Mouse (Mus musculus): ENCODE results near the gene Ngb.

The Ngb gene

DNA sequence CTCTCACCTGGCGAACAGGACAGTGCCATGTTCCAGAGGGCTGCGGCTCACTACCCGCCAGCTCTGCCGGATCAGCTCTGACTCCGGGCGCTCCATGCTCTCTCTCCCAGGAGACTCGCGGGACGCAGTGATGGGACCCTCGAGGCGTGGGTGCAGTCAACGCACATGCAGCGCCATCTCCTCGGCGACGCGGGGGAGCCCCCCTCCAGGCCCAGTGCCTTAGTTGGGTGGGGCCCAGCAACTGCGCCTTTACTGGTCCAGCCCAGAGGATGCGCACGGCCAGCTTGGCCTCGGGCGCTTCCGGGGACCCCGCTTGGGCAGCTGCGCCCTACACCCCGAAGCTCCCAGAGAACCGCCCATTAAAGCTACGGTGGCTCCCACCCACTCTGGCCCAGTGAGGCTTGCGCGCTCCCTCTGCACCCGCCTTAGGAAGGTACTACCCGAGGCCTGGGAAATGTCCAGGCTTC is at the start of gene Ngb:
Ngb (minus strand) TSS at position 375 of the 467 bp plus-strand sequence.
- DNase-seq (ENCODE audit: low spot score in 2 of 2) = no peak

DNA sequence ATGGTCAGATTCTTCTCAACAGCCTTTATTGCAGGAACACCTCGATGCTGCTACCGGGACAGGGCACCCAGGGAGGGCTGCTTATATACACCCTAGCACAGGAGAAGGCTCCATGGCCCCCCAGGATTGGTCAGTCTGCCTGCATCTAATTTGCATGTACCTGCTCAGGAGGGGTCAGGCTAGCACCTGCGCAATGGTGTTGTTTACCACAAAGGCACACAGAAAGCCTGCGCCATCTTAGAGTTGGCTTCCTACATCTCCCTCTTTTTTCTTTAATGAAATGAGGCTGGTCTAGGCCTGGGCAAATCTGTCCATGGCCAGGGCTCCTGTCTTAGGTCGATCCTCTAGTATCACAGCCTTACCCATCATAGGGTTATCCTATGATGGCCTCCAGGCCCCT is 47.1 kb upstream of the Ngb start:
- DNase-seq (ENCODE audit: low spot score in 2 of 2) = no peak

DNA sequence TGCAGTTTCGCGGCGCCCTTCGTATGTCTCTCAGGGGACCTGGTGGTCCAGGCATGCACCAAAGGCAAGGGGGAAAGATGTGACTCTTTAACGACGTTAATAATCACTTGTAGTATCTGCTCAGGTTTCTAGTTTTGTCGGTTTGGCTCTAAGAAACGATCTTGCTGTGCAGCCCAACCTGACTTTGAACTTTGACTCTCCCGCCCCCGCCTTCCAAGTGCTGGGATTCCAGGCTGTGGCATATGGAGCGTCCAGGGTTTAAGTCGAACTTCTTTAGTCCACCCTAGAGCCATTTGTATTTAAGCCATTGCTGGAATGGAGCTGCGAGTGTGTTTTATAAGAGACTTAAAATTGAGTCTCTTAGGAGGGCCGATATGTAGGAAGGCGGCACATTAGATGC is 45.8 kb upstream of the Ngb start:
- no peak for DNase-seq (ENCODE audit: low spot score in 2 of 2)

DNA sequence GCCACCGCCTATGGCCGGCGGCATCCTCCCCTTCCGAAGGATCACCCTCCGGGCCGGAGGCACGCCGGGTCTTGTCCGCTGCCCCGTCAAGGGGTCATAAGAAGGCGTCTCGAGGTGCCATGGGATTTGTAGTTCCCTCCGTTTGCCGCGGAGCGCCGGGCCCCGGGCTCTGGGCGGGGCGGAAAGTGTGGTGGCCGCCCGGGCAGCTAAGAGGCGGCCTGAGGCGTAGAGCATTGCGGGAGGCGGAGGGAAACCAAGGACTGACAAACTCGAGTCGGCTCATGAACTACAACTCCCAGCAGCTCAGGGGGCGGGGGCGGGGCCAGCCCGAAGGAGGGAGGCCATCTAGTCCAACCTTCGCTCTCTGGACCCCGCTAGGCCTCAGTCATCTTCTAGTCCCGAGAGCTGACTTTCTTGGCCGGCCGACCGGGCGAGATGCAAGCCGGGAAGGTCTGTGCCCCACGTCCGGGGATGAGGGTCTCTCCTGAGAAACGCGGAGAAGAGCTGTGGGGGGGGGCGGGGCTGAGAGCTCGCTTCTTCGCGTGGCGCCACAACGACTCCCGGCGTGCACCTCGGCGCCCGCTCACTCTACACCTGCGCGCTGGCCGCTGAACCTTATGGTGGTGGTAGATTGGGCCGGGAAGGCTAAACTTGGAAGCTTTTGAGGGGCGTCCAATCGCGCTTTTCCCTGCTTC is 45.2 kb upstream of the Ngb start, which contains the start of gene Pomt2:
Pomt2 (minus strand) TSS at position 574 of the 695 bp plus-strand sequence.
- DNase-seq (ENCODE audit: low spot score in 2 of 2) = peak; percentile 63 to 82

DNA sequence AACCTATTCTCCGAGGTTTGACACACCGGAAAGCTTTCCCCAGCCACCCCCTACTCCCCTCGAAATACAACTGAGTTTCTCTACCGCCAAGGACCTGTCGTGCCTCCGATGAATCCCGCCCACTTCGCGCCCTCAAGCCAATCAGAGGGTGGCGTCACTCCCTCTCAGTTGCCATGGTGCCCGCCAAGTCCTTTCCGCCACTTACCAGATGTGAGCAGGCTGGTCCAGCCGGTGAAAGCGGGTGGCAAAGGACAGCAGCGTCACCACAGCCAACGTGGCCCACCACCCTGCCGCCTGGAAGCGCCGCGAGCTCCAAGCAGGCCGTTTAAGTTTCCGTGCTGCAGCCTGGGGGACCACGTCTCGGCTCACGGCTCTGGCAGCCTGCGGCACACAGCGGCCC is 44.6 kb upstream of the Ngb start, which contains the start of gene Gstz1:
Gstz1 (plus strand) TSS at position 200 of the 400 bp plus-strand sequence.
- DNase-seq (ENCODE audit: low spot score in 2 of 2) = peak; percentile 78 to 86

DNA sequence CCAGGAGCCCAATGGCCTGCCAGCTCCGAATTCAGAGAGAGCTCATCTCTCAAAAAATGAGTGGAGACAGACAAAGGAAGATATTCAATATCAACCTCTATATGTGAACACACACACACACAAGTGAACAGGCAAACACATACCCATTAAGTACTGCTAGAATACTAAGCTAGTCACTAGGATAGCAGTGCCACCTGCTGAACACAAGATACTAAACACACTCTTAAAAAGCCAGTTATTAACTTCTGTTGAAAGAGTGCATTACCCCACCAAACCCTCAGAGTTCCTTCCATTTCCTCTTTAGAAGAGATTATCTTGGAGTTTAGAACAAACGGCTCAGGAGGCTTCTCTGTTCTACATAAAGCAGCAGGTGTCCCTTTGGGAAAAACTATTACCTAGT is 39.8 kb upstream of the Ngb start:
- DNase-seq (ENCODE audit: low spot score in 2 of 2) = no peak

DNA sequence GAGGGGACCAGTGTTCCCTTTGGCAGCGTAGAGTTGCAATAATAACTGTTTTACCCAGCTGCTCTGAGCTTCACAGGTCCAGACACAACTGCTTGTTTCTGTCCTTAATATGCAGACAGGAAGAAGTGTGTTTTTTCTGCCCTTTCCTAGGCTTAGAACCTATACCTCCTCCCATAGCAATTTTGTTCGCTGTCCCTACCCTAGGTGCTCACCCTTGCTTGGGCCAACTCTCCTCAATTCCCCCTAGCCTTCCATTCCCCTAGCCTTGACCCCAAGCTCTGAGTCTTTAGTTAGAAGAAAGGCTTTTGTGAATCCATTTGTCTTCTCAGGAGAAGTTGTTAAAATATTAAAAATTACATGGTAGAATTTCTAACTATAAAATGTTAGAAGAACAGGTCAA is 36.4 kb upstream of the Ngb start:
- DNase-seq (ENCODE audit: low spot score in 2 of 2) = no peak

DNA sequence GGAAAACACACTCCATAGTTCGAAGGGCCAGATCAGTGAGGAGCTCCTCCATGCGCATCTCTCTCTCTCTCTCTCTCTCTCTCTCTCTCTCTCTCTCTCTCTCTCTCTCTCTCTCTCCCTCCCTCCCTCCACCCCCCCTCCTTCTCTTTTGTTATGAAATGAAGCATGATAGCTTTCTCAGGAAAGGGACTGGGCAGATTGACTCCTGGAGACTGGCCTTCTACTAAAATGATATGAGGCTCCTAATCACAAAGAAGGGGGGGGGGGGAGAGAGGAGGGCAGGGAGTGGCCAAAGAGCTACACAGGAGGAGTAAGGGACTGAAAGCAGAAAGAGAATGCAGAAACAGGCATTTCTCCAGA is 36.0 kb upstream of the Ngb start:
- no peak for DNase-seq (ENCODE audit: low spot score in 2 of 2)

DNA sequence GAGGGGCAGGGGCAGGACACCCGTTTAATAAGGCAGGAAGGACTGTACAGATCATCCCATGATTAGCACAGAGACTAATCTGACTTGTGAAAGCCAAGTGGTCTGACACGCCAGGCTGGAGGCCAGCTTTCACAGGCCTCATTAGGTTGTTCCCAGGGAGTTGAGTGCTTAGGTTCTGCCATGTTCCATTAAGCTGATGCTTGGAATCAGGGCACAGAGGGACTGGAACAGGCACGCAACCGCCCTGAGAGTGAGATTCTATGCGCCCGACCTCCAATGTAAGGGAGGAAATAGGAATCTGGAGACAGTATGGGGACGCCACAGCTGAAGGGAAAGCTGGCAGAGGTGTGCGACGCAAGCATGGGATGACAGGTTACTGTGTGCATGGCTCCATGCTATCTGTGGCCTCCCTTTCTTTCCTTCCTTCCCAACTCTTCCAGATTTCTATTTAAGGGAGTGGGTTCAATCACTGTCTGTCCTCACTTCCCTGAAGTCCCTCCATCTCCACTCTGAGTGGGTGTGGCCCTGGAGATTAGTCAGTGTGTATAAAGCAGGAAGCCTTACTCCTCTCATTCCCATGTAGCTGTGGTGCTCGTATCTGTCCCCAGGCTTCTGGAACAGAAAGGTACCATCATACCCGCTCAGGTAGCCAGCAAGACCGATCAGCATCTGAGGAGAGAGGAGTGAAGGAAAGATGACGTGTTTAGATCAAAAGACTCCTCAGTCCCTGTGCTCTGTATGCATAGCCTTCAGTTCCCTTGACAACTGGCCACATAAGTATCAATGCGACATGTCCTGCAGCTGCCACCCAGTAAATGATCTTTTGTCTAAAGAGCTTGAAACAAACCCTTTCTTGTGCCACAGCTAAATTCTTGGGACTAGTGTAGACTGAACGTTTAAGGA is 35.4 kb upstream of the Ngb start:
- no peak for DNase-seq (ENCODE audit: low spot score in 2 of 2)

DNA sequence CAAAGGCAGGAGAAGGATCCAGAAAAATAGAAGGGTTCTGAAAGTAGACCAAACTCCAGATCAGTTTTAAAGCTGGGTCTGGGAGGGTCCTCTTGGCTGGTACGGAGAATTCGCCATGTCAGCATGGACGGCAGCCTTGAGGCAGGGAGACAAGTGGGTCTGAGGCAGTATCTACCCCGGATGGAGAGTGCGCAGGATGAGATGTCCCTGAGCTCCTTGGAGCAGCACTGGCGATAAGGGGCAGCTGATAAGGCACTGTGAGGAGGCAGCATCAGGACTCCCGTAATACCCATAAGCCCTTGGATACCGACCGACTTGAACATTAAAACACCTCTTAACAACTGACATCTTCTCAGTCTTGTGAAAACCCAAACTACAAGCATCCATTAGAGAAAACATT is 30.4 kb upstream of the Ngb start:
- no peak for DNase-seq (ENCODE audit: low spot score in 2 of 2)

DNA sequence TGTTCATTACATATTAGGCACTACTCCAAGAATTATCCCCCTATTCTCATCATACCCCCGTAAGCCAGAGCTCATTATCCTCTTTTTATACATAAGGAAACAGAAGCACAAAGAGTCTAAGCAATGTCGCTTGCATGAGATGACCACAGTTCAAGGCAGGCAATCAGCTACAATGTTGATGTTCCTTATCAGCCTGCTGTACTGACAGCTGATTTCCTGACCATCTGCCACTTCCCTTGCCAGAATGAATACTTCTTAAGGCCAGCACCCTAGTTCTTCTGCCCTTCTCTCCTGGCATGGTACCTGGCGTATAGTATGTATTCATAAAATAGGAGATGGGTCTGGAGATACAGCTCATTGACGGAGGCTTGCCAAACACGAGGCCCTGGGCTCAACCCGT is 29.9 kb upstream of the Ngb start:
- DNase-seq (ENCODE audit: low spot score in 2 of 2) = no peak

DNA sequence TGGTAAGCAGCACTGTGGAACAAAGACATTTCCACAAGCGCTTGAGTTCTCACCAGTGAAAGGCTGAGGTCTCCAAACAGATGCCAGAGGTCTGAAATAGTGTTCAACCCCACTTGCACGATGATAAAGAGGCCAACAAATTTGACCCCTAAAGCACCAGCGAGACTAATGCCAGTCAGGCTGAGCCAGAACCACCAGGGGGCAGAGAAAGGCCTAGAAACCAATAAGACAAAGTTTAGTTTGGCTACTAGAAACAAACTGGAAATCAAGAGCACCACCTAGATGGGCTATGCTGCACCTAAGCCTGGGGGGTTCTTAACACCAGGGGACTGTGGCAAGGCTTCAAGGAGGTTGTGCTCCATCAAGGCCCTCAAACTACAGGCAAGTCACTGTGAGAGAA is 29.3 kb upstream of the Ngb start:
- peak in 1 of 2 experiments; percentile 28 for DNase-seq (ENCODE audit: low spot score in 2 of 2)

DNA sequence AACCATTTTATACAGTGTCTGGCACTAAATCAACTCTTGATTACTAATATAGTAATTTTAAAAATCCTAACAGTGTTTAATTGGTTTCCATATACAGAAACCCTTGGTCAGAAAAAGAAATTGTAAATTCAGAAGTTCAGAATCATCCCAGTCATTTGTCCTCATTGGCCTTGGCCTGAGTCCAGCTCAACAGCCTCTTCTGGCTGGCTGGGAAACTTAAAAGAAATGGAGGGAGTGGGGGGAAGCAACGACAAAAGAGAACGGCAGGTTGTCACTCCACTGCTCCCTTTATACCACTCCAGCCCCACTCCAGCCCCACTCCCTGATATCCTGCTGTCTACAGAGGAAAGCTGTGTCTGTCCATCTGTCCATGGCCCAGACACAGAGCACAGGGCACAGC is 28.8 kb upstream of the Ngb start:
- no peak for DNase-seq (ENCODE audit: low spot score in 2 of 2)

DNA sequence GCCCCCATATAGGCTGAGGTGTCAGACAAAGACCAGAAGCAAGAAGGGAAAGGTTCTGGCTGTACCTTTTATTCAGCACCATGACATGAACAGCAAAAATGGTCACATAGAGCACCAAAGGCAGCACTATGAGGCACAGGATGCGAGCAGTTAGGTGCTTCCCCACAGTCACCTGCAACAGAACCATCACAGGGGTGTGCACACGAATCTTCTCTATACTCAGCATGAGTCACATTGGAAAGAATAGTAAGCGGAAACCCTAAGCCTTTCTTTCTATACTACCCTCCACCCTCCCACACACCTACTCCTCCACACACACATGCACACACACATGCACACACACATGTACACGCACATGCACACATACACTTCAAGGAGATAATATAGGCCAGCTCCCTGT is 27.9 kb upstream of the Ngb start:
- no peak for DNase-seq (ENCODE audit: low spot score in 2 of 2)

DNA sequence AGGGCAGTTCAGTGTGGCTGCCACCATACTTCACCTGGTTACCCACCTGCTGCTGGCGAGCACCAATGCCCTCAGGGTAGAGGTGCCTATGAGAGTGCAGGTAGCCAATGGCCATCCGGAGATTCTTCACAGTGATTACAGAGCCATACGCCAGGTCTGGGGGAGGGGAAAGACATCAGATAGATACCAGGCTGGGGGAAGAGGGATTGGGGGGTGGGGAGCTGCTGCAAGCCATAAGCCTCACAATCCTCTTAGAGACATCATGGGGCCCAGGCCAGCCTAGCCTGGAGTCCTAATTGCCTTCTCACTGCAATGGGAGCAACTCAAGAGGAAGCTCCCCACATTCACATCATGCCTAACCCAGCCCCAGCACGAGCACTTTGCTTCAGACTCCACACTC is 24.9 kb upstream of the Ngb start:
- DNase-seq (ENCODE audit: low spot score in 2 of 2) = no peak

DNA sequence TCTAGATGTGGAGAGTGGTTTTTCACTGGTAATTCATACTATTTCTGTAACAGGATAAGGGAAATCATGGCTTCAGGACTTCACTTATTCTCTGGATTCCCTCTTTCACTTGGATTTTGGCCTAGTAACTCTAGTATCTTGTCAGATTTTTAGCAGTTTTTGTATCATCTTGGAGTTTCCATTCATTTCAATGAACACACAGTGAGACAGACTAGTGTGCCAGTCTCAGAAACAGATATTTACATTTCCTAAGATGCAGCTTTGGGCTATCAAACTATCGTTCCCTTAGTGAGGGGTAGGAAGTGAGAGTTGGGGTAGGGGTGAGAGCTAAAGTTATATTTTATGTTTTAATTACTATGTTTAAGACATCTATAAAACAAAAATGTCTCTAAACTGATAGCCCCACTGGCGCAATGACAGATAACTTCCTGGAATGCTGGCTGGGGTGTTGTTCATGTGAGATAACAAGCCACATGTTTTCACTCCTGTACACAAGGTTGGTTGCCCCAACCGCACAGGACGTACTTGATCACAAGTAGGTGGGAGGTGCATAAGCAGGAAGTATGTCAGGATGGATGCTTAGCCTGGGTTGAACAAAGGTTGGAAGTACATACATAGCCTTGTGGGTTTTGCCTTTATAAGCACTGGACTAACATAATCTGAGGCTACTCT is 19.7 kb upstream of the Ngb start:
- DNase-seq (ENCODE audit: low spot score in 2 of 2) = no peak

DNA sequence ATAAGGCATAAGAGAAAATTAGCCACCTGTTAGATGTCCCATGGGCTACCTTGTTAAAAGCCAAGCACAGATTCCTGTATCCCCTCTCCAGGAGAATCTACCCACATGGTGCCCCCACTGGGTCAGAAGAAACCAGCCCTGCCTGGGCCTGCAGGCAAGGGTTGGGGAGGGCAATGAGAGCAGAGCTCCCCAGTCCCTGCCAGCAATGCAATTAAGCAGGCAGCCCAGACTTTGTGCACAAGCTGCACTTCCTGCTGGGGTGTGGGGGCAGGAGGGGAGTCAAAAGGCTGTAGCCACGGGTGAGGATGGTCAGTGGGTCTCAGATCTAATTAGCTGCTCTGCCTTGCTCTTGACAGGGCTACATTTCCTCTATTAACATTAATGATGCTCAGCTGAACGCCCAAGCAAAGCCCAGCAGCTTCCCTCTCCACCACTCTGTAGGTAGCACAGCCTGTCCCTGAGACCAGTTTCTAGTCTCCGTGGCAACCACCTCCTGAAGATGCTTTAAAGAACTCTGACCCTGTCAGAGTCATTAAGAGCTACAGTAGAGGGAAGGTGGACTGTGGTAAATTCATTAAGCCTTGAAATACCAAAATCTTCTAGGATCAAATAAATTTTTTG is 5.1 kb upstream of the Ngb start:
- DNase-seq (ENCODE audit: low spot score in 2 of 2) = no peak

DNA sequence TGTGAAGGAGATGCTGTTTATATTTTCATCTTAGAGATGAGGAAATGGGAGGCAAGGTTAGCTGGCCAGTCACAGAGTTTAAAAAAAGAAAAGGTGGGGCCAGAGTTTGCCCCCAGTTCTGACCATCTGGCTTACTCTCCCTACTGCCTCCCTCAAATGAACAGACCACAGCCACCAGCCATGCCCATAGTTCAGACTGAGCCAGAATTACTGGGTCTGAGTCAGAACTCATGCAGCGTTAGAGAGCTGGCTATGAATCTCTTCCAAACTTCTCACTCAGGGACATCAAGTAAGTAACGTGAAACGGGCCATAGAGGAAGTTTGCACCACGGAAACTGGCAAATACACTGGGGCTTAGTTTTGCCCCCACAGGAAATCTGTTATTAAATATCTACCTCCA is 2.5 kb upstream of the Ngb start:
- DNase-seq (ENCODE audit: low spot score in 2 of 2) = no peak

DNA sequence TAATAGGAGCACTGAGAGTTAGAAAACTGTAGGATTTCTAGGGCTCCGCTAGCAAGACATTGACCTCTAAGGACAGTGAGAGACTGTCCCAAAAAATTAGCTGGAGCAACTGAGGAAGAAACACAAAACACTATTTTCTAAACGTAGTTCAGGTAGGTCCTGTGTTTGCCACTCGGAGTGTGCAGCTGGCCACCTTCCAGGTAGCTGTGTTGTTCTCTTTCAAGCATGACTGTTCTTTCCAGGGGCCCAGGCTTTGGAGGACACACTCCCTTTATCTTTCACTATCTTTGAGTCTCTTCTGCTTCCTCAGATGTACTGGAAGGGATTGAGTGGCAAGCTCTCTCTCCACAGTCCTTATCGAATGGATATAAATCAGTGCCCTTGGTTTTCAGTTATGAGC is 1.1 kb upstream of the Ngb start:
- no peak for DNase-seq (ENCODE audit: low spot score in 2 of 2)

DNA sequence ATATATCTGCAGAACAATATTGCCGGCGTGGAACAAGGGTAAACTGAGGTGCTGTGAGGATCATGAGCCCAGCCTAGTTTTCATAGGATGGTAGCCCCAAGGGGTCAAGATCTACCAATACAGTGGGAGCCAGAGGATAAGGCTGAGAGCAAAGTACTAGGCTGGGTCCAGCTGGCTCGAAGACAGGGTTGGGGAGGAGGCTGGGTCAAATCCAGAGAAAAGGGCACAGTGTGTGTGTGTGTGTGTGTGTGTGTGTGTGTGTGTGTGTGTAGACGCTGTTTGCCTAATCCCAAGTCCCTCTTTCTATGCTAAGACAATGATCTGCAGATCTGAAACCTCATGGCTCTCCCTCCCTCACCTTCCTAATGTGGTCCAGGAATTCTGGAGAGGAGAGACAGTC is 2.0 kb downstream of the Ngb start:
- DNase-seq (ENCODE audit: low spot score in 2 of 2) = no peak

DNA sequence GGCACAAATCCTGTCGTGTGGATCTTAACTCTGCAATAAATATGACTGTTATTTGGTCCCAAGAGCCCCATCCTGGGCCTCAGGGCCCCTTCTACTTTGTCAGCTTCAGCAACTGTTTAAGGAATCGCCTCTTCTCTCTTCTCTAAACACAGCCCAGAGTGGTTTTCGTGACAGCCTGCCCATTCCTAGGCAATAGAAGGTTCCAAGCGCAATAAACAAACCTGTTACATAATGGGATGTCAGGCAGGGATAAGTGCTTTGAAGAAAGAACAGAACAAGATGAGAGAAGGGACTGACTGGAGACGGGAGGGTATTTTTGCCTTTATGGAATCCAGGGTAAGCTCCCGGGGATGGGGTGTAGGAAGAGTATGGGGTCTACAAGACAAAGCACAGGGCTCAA is 8.7 kb downstream of the Ngb start:
- DNase-seq (ENCODE audit: low spot score in 2 of 2) = no peak

DNA sequence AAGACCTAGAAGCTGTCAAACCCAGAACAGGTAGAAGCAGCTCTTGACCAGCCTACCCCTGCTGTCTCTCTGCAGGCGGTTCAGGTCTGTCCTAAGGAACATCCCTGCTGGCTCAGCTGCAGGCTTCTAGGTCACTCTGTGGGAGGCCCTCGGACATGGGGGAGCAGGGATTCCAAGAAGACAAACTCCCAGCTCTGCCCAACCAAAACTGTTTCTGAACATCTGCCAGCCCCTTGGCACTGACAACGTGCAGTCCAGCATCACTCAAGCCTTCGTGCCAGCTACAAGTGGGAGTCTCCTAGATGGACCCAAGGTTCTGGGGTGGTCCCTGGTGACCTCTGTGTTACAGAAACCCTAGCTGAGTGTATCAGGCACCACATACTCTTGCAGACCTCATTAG is 9.1 kb downstream of the Ngb start:
- no peak for DNase-seq (ENCODE audit: low spot score in 2 of 2)
